Mouse (Mus musculus) gastrocnemius, adult 2 months (tissue): ENCODE results near the gene Ssh2. TPM values are rescaled to one million over a fixed set of nuclear protein-coding genes. Genes with fewer than 3 reads are reported as not detected.

Experiments
- DNase-seq: peaks from one replicate; pipeline ENCODE4 v3.0.0; 2022
- H3K27ac ChIP-seq: fragments of 200-600 bp; 2 replicates; pipeline ENCODE4 v1.8.1; 2022; ENCODE audit warnings: mild to moderate bottlenecking
- H3K4me3 ChIP-seq: fragments of 200-600 bp; 2 replicates; pipeline ENCODE4 v1.8.1; 2022; ENCODE audit warnings: mild to moderate bottlenecking, moderate library complexity
- CTCF ChIP-seq: fragments of 200-600 bp; IDR thresholded peaks from 2 replicates; pipeline ENCODE4 v1.8.1; 2022; ENCODE audit warnings: antibody characterized with exemption, mild to moderate bottlenecking, moderate library complexity
- intact Hi-C: fragments of 180-260 bp; cut with DNase I; formaldehyde crosslinking; loops from one replicate; pipeline ENCODE4 v1.15.1; 2025
- total RNA-seq, 2 experiments: library from RNA; stranded (reverse); gene quantifications; 2 replicates each; pipeline ENCODE4 v1.2.3; 2021

Ssh2 gene
- total RNA-seq, 2 experiments from 2014 or later, result 40.3 to 55.3 TPM

DNA sequence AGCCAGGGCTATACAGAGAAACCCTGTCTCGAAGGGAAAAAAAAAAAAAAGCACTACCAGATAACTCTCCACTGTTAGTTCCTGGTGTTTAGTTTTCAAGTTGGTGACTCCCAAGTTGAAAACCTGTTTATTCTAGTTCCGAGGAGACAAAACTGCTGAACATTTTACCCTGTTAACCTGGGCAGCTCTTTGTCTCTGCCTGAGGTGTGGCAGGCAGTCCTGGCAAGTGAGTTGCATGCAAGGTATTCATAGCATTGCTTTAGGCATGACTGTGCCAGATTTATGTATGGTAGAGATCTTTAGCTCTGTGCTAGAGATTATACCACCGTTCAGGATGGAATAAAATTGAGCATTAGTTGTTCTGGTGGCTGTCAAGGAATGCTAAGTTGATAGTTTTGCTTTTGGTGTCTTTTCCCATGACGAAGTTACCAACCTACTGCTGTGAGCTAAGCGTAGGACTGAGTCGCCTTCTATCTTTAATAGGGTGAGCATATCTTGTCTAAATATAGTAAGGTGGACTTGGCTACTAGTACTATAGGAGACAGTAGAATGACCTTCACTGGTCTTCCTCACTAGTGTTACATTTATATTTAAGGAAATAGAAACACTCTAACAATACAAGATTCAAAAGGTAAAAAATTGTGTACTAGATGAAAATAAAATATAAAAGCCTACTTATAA lies 149.8 kb downstream of the Ssh2 start:
- intact Hi-C loops, result loop anchor here (5.0 kb wide), 2 partner anchors 51 to 76 kb away; no protein-coding TSS in a partner anchor
- no peak for TF ChIP-seq CTCF

DNA sequence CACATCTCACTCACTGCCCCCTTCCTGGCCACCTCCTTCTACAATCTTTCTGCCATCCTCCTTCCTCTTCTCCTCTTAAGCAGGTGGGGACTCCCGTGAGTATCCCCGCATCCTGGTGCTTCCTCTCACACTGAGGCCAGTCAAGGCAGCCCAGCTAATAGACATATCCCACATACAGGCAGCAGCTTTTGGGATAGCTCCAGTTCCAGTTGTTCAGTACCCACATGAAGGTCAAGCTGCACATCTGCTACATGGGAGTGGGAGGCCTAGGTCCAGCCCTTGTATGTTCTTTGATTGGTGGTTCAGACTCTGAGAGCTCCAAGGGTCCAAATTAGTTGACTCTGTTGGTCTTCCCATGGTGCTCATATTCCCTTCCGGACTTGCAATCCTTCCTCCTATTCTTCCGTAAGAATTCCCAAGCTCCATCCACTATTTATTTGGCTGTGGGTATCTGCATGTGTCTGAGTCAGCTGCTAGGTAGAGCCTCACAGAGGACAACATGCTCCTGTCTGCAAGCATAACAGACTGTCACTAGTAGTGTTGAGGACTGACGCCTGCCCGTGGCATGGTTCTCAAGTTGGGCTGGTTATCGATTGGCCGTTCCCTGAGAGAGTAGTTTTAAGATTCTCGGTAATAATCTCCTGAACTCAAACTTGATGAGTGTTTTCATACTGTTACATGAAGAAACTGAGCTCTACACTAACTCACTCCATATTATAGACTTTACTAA lies 151.6 kb downstream of the Ssh2 start:
- no peak for DNase-seq
- no peak for TF ChIP-seq CTCF
- intact Hi-C loops, result loop anchor here (5.0 kb wide), 2 partner anchors 50 to 75 kb away; no protein-coding TSS in a partner anchor
- Histone ChIP-seq H3K4me3 (no peak overlapping the region), H3K27ac (peak overlapping the region; percentile 95)

More for the DNA sequence above, 149.8 kb downstream of the Ssh2 start:
- DNase-seq, result no peak
- peak overlapping the region; percentile 59 for H3K4me3 ChIP-seq
- H3K27ac ChIP-seq, result peak overlapping the region; percentile 95

DNA sequence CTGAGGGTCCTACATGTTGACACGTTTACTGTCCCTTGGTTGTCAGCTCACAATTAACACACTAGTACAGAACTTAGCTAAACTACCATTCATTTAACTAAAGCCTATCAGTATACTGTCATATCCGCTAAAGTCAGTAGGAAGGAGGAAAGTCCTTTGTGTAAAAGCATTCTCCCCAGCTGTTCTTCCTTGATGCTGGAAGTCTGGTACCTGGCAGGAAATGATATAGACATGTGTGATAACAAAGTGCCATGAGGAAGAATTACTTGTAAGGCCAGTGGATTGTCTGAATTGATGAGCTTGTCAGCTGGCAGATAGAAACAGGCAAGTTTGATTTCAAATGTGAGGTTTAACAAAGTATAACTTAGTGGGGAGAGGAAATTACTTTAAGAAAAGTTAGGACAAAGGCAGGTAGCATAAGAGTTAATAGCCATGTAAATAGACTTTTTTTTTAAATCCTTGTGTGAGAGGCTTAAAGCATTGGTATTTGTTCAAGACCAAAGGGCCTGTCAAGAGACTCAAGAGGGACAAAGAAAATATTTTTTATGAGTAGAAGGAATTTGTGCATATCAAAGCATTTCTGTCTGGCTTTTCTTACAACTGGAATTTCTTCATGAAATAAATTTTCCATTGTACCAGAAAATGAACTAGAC lies 153.2 kb downstream of the Ssh2 start:
- Histone ChIP-seq H3K4me3 (no peak overlapping the region), H3K27ac (peak overlapping the region; percentile 95)
- TF ChIP-seq CTCF, result no peak
- intact Hi-C loops, result loop anchor here (5.0 kb wide), 2 partner anchors 48 to 73 kb away; no protein-coding TSS in a partner anchor
- no peak for DNase-seq

DNA sequence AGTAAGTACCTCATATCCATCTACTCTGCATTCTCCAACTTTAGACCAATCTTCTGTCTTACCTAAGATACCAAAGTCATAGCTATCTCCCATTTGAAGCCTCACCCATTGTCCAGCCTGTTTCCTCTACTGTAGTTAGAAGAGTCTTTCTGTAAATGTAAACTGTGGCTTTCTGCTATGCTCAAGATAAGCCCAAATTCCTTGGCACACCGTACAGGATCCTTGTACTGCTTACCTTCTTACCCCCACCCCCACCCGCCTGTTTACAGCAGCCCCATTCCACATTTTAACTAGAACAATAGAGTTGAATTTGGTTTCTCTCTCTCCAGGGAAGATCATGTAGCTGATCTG lies 153.7 kb downstream of the Ssh2 start:
- H3K27ac ChIP-seq, result peak overlapping the region; percentile 95
- DNase-seq, result no peak
- intact Hi-C loops, result loop anchor here (5.0 kb wide), 2 partner anchors 47 to 72 kb away; no protein-coding TSS in a partner anchor
- TF ChIP-seq CTCF, result no peak
- no peak overlapping the region for H3K4me3 ChIP-seq

DNA sequence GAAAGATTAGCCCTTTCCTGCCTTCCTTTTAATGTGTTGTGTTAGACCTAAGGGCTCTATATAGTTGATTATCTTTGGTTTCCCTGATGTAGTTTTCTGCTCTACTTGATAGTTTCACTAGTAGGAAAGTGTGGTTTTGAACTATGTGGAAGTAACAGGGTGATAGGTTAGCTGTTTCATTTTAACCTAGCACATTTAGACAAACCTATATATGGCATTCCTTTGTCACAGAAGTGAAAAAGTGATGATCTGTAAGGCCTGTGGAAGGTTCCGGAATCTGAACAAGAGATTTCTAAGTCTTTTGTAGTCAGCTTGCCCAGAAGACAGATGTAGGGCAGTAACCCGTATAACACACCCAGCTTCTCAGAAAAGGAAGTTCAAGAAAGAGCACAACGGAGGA lies 155.0 kb downstream of the Ssh2 start:
- Histone ChIP-seq H3K27ac (peak overlapping the region; percentile 95), H3K4me3 (peak overlapping the region; percentile 2; the same call in 1 of the 2 replicates)
- no peak for DNase-seq
- no peak for TF ChIP-seq CTCF
- intact Hi-C loops, result no loop called here

DNA sequence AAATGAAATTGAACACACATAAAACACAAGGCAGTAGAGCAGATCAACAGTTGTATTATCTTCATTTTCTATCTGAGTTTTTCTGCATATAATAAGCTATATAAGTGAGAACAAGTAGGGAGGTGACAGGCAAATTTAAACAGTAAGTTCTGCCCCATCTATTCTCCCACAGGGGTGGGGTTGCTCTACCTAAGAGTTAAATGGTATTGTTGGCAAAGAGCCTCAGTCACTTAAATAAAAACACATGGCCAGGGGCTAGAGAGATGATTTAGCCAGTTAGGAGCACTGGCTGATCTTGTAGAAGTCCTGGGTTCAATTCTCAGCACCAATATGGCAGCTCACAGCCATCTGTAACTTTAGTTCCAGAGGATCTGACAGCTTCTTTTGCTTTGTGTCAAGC lies 155.6 kb downstream of the Ssh2 start:
- Histone ChIP-seq H3K27ac (peak overlapping the region; percentile 95), H3K4me3 (peak overlapping the region; percentile 28)
- TF ChIP-seq CTCF, result no peak
- intact Hi-C loops, result no loop called here
- DNase-seq, result no peak

DNA sequence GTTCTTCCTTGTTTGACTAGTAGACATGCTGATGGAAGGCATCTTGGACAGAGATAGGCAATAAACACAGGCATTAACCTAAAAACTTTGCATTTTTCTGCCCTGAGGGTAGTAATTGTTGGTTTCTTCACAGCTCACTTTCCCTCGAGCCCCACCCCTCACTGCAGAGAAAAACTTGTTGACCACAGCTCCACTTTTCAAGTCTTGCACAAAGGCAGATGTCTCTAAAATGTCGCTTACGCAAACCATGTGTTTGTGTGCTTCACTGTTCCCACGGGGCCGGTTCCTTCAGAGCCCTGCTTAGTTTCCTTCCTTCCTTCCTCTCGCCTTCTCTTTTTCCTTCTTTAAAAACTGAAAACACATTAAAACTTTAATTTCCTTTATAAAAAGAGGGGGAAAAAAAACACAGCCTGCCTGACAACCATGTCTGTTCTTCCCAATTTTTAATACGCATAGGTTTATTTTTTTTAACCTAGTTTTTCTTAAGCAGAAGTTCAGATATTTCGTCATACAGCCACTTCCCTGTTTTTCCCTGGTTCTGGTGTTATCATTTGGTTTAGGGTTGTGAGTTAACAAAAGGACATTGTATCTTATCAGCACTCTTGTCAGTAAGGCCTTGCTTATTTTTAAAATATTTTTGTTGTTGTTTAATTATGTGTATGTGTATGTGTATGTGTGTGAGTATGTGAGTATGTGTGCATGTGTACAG lies 156.3 kb downstream of the Ssh2 start:
- no peak for TF ChIP-seq CTCF
- DNase-seq, result peak; percentile 64
- Histone ChIP-seq H3K27ac (peak overlapping the region; percentile 95), H3K4me3 (peak overlapping the region; percentile 28)
- intact Hi-C loops, result no loop called here

DNA sequence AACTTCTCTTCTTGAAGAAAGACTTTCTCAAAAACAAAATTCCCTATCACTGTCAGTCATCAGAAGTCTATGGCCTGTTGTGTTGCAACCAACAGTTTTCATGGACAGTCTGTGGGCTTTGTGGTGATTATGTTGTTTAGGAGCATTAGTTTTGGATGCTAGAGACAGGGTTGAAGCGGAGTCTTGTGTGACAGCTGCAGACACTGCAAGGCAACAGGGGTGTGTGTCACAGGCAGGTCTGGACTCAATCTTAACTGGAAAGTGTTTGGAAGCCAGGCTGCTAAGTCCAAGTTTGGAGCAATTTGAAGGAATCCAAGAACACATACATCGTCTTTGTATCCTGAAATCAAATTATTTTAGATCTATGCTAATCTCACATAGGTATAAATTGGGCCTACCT lies 162.5 kb downstream of the Ssh2 start:
- no peak for TF ChIP-seq CTCF
- intact Hi-C loops, result no loop called here
- Histone ChIP-seq H3K27ac (peak overlapping the region; percentile 20; the same call in 1 of the 2 replicates), H3K4me3 (no peak overlapping the region)
- DNase-seq, result no peak

DNA sequence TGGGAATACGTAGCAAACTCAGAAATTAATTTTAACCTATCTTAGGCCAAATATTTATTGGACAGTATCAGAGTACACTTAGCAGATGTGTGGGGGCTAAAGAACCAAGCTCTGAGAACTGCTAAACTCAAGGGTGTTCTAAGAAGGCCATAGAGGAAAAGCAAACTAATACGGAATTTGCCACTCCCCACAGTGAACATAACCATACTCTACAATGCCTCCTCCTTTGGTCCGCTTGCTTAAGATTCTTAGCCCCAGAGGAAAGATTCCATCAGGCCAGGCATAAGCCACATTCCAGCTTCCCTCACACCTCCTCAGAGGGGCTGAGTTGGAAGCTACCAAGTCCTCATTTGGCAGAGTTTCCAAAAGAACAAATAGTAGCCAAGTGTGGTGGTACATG lies 165.1 kb downstream of the Ssh2 start:
- intact Hi-C loops, result no loop called here
- Histone ChIP-seq H3K4me3 (no peak overlapping the region), H3K27ac (peak overlapping the region; percentile 38; the same call in 1 of the 2 replicates)
- no peak for TF ChIP-seq CTCF
- DNase-seq, result no peak

DNA sequence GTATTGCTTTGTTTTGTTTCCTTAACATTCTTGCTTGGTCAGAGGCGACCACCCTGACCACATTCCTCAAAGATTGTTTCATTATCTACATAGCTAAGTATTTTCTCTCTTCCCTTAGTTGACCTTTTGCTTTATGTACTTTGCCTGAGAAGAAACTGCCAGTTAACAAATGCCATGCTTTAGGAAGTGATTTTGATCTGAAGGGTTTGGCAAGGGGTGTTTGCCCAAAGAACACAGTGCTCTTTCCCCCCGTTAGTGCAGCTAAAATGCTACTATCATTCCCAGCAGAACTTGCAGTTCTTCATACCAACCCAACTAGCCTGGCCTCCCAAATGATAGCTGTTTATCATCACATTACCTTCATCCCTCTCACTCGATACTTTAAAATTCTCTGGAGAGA lies 168.1 kb downstream of the Ssh2 start:
- no peak for TF ChIP-seq CTCF
- no peak overlapping the region for H3K4me3 ChIP-seq
- peak overlapping the region; percentile 72 for H3K27ac ChIP-seq
- no peak for DNase-seq
- intact Hi-C loops, result no loop called here

DNA sequence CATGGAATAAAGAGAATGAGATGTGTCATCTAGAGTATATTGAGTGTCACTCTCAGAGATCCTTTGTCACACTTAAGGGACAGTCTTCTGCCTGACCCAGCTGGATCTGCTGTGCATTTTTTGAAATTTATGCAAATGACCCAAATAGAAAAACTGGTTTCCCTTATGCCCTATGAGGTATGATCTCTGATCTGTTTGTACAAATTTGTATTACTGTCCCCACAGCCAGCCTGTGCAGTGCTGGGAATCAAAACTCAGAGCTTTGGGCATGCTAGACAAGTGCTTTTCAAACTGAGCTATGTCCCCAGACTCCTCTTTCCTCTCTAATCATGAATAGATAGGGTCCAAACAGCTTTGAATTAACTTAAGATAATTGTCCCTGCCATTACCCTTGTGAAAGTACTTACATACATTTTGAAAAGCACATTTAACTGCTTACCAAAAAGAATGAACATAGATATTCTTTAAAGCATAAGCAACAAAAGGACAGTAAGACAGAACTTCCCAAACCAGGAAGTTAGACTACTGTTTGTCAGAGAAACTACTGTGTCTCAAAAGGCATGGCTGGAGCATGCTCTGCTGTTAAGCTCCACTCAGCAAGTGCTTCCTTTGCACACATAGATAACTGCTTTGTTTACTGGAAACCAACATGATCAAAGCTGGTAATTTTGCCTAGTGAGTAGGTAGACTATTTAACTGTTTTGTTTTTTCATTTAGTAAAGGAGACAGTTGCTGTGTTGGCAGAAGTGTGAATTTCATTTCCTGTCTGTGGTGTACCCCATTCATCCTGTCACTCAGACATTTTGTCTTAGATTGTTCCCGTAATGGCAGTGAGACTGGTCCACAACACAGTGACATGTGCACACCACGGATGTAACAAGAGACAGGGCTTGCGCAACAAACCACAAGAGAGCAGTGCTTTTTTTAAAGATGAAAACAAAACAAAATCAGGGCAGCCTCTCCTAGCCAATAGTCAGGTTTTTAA lies 169.9 kb downstream of the Ssh2 start:
- peak; percentile 72 for DNase-seq
- Histone ChIP-seq H3K4me3 (no peak overlapping the region), H3K27ac (peak overlapping the region; percentile 72)
- intact Hi-C loops, result no loop called here
- TF ChIP-seq CTCF, result no peak
